Mouse (Mus musculus) layer of hippocampus, postnatal 25 days (tissue): ENCODE data around the gene Bmp8a. TPM values are rescaled to one million over a fixed set of nuclear protein-coding genes. Genes with fewer than 3 reads are reported as not detected.
"Not testable (repeated sequence)": the region's sequence is repeated elsewhere in the genome, so short reads cannot be mapped to it uniquely, and the experiment has no call there.

Experiments
- DNase-seq, 2 experiments: peaks; one replicate each; pipeline ENCODE4 v3.0.0; 2022; ENCODE audit warnings: mixed read lengths in 2 of 2, low spot score in 1 of 2; ENCODE audit errors: extremely low spot score in 1 of 2
- total RNA-seq, 2 experiments: library from RNA; stranded (reverse); gene quantifications; 2 replicates each; pipeline ENCODE4 v1.2.3; 2021

Bmp8a gene
- total RNA-seq, 2 experiments from 2014 or later = 0.22 TPM; not detected in 1

DNA sequence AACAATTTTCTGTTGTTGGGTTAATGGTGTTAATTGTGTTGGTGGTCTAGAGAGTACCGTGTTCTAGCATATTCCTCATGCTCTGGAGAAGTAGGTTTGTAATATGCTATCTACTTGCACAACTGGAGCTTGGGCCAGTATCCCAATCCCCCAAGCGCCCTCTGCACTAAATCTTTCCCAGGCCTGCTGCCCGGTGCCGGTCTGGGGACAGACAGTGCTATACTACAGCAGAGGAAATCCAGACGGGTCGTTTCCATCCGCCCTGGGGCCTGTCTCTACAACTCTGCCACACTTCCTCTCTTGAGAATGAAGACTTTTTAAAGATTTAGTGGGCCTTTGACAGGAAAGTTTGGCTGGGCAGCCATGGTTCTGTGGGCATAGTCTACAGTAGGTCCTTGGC, 50.1 kb downstream of the Bmp8a start:
- DNase-seq = no peak

DNA sequence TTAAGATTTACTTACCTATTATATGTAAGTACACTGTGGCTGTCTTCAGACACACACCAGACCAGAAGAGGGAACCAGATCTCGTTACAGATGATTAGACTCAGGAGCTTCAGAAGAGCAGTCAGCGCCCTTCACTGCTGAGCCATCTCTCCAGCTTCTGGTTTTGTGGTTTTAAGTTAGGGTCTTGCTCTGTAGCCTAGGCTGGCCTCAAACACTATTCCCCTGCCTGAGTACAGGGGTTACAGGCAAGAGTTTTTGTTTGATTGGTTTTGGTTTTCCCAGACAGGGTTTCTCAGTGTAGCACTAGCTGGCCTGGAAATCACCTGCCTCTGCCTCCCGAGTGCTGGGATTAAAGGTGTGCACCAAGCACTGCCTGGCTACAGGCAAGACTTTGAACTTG, 50.7 kb downstream of the Bmp8a start:
- no peak for DNase-seq

DNA sequence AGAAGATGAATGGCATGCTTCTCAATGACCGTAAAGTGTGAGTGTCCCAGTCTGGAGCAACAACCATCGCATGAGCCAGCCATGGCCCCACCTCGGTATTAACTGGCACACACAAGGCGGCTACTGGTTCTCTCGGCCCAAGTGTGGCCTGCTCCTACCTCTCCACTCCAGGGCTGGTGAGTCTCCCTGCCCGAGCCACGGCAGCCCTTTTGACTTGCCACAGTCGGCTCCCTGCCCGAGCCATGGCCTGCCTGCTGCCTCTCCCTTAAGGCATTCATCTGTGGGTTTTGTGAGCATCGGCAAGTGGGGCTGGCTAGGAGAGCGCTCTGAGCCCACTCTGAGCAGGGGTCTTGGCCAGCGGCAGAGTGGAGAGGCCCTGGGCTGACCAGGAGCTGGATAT, 54.0 kb downstream of the Bmp8a start:
- DNase-seq = no peak

DNA sequence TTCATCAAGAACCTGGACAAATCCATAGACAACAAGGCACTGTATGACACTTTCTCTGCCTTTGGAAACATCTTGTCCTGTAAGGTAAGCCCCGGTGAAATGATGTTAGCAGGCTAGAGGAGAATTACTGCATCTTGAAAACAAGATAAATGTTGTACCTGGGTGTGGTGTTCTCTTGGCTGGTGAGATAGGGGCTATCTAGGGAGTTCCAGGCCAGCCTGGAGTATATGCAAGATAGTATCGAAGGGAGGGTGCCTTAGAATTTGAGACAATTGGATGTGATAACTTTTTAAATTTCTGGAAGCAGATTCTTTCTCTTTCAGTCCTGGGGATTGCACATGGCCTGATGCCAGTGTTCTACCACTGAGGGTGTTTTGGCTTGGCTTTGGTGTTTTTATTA, 56.3 kb downstream of the Bmp8a start:
- DNase-seq = no peak

DNA sequence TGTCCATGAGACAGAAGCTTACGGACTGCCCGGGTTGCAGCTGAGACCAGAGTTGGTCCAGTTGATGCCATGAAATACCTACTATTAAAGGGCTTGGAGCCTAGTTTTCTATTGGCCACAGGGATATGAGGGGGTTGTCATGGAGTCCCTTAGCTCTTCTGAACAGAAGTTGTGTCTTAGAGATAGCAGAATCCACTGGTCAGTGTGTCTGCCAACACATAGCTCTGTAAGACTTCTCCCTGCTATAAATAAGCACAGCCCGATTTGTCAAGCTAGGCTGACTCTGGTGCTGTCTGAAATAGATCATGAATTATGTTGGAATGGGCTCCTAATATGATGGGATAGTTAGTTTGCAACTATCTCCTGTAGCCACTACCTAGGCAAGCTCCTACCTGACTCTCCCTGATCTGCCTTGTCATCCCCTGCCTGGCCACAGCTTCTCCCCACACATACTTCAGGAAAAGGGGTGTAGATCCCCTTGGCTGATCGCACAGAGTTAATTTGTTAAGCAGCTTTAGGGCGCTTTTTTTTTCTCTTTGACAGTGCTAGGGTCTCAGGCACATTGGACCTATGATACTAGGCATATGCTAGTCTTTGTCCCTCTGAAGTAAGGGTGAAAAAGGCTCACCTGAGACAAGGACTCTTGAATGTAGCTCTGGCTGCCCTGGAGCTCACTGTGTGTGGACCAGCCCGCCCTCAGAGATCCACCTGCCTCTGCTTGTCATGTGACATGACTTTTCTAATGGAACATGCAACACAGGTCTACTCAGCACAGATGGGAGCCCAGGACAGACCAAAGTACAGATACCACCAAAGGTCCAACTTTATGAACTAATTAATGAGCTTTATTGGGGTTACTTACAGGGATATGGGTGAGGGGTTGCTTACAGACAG, 58.1 kb downstream of the Bmp8a start:
- no peak for DNase-seq

DNA sequence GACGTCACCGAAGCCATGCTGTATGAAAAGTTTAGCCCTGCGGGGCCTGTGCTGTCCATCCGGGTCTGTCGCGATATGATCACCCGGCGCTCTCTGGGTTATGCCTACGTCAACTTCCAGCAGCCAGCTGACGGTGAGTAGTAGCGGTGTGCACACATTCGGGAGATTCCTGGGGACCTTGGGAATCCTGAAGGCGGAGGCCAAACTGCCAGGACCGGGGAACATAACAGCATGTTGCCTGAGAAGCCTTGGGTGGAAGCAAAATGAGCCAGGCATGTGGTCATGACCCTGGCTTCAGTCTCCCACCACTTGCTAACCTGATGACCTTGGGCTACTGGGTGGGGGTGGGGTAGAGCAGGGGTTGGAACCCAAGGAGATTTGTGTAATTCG, 59.4 kb downstream of the Bmp8a start:
- not testable (repeated sequence) for DNase-seq

DNA sequence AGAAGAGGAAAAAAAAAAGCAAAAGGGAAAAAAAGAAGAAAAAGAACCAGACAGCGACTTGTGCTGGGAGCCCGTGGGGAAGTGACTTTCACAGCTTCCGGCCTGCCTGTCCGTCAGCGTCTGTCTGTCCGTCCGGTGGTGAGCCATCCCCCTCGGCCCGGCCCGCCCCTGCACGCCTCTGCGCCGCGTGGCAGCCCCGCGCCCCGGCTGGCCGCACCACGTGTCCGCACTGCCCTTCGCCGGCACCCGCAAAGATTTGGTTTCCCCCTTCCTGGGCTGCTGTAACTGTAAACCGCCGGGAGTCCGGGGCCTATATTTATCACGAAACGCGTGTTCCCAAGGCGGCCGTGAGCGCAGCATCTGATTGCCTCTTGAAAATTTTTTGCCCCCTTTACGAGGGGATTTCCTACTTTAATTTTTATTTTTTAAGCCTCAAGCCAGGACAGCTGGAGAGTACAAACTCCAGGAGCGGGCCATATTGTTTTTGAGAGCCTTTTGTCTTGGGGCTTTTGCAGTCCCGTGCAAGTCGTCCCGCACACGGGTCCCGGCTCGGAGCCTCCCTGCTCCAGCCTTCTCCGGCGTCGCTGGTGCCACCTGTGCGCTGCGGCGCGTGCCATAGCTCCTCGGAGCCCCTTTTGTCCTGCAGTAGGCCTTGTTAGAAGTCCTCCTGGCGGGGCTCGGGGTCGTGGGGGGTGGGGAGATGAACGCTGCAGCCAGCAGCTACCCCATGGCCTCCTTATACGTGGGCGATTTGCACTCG, 60.0 kb downstream of the Bmp8a start:
- peak in 1 of 2 experiments; percentile 34 for DNase-seq

DNA sequence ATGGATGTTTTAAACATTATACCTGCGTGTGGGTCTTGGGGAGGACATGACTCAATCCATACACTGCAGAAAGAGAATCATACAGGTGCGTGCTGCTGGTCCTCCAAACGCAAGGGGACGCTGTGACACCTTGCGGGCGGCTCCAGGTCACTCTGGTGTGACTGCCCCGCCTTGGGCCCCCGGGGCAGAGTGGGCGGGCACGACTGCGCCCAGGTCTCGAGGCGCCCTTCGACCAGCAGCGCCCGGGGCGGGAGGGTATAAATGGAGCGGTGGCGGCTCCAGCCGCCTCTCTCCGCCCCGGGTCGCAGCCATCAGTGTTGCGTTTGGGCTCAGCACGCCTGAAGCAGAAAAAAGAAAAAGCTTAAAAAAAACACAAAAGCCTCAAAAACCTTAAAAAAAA, 60.6 kb downstream of the Bmp8a start:
- peak; percentile 73 to 81 for DNase-seq

DNA sequence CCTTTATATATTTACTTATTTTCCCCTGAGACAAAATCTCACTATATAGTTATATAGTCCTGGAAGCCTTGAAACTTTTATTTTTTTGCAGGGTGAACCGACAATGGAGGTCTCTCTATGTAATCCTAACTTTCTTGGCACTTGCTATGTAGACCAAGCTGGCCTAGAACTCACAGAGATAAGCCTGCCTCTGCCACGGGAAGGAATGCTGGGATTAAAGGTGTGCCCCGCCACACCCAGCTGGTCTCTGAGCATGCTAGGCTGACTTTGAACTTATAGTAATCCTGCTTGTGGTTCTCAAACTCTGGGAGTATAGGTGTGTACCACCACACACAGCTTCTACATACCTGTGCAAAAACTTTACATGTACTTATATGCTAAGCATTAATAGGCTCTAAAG, 62.9 kb downstream of the Bmp8a start:
- no peak for DNase-seq

DNA sequence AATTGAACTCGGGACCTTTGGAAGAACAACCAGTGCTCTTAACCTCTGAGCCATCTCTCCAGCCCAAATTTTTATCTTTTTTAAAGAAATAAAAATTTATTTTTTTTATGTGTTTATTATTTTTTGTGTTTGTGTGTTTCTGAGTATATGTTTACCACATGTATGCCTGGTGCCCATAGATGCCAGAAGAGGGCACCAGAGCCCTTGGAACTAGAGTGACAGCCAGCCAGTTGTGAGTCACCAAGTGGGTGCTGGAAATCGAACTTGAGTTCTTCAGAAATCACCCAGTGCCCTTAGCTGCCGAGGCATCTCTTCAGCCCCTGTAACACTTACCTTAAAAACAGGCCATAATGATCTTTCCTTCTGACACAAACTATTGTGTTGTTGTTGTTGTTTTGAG, 72.0 kb downstream of the Bmp8a start:
- no peak for DNase-seq

Other genes with a start within 250 kb of the Bmp8a start
- under 1 TPM; 0.22 to 0.45 TPM for gene Bmp8b, start 238.1 kb downstream of the Bmp8a start, total RNA-seq
- gene Oxct2b, start 227.0 kb downstream of the Bmp8a start, total RNA-seq = not detected
- gene Ppie, start 203.3 kb downstream of the Bmp8a start, total RNA-seq = 10 to 100 TPM; 20.3 to 21.8 TPM
- gene Hpcal4, start 160.0 kb downstream of the Bmp8a start, total RNA-seq = 100 to 1,000 TPM; 486 to 540 TPM
- gene Nt5c1a, start 141.7 kb downstream of the Bmp8a start, total RNA-seq = 10 to 100 TPM; 15.7 to 16.3 TPM
- gene Heyl, start 109.7 kb downstream of the Bmp8a start, total RNA-seq = 1 to 10 TPM; 3.9 to 4.8 TPM
- 10 to 100 TPM; 46.3 to 46.5 TPM for gene Pabpc4, start 80.9 kb downstream of the Bmp8a start, total RNA-seq
- gene Oxct2a, start 19.6 kb downstream of the Bmp8a start, total RNA-seq = not detected